ENCODE assay signal across 8 mouse cellular contexts in the genomic region with DNA sequence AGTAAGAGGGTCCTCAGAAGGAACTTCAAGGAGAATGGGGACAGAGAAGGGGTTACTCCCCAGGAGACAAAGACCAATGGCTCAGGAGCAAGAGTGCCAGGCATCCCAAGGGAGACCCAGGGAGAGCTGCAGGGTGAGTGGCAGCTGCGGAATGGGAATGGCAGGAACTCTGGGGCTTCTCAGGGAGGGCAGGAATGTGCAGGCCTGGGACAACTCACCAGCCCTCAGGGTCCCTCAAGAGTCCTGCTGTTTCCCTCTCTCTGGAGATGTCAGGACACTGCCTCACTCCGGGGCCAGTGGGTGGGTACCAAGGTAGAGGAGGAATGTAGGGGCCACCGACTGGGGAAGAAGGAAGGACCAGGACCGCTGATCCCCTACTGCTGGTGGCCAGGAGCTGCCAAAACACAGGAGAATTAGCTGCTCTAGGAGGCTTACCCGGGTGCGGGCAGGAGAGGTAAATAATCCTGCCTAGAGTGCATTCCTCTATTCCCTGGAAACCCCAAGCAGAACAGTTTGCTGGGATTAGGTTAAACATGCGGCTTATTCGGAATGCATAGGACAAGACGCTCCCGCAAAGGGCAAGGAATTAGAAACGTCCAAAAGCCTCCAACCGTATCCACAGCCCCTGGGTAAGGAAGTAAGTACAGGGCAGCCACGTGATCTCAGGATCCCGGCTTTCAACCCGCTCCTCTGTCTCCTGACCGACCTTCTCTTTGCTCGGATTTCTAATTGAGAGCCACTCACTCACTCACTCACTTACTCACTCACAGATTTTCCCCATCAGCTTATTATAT. TPM values are rescaled to one million over a fixed set of nuclear protein-coding genes. Genes with fewer than 3 reads are reported as not detected.
A peak's percentile ranks its signal among the peaks of the same experiment; 100 is the strongest.
DNase-seq lines count a peak whose midpoint lies in the region; ATAC-seq and TF ChIP-seq lines count a peak whose summit lies in the region.

No protein-coding gene starts in this region.

- peaks cover 3% of the 10 kb centered on the region; the same call in 1 of the 2 replicates for H3K4me1 ChIP-seq in embryonic facial prominence, embryonic 11.5 days (ENCODE audit: control insufficient read depth, insufficient read depth, low read length)
- H3K4me1 ChIP-seq in intestine, postnatal 0 days (replicated peaks; ENCODE audit: control insufficient read depth, insufficient read depth, low read length): no peaks in the 10 kb centered on the region
- H3K4me1 ChIP-seq in midbrain, embryonic 10.5 days: peaks cover 46% of the 10 kb centered on the region

- intact Hi-C loops in left cerebral cortex, postnatal 25 days (cut with DNase I): no loop called here

- no peaks in the 10 kb centered on the region for H3K27me3 ChIP-seq in embryonic facial prominence, embryonic 11.5 days (ENCODE audit: control insufficient read depth, insufficient read depth, low read length)
- H3K27me3 ChIP-seq in intestine, postnatal 0 days (replicated peaks; ENCODE audit: control insufficient read depth, insufficient read depth, low read length): no peaks in the 10 kb centered on the region
- H3K27me3 ChIP-seq in midbrain, embryonic 10.5 days (ENCODE audit: low read depth, poor library complexity, severe bottlenecking): peaks cover 26% of the 10 kb centered on the region

- no peak for TF ChIP-seq POLR2A in brain, embryonic 14.5 days (IDR thresholded peaks at IDR 0.05; ENCODE audit: borderline replicate concordance, extremely low read depth, insufficient read depth, insufficient read length, poor library complexity, severe bottlenecking)

- H3K27ac ChIP-seq in embryonic facial prominence, embryonic 11.5 days (replicated peaks; ENCODE audit: low read depth, low read length): no peak overlapping the region
- no peak overlapping the region for H3K27ac ChIP-seq in intestine, postnatal 0 days (ENCODE audit: low read depth, low read length)
- H3K27ac ChIP-seq in midbrain, embryonic 10.5 days (replicated peaks): peak overlapping the region; percentile 58

- no peak overlapping the region for H3K9ac ChIP-seq in embryonic facial prominence, embryonic 11.5 days (replicated peaks; ENCODE audit: low read length)
- no peak overlapping the region for H3K9ac ChIP-seq in intestine, postnatal 0 days (ENCODE audit: low read depth, low read length)

- peak; percentile 42; the same call in 1 of the 2 replicates for ATAC-seq in embryonic facial prominence, embryonic 11.5 days (replicated peaks; ENCODE audit: insufficient number of reproducible peaks, low FRiP score, low TSS enrichment, low read depth)
- ATAC-seq in intestine, postnatal 0 days: no peak

- DNase-seq in brain, embryonic 14.5 days (ENCODE audit: low read depth): peak; percentile 40
- DNase-seq in embryonic facial prominence, embryonic 11.5 days (ENCODE audit: low spot score): peak; percentile 63
- DNase-seq in midbrain, embryonic 10.5 days (ENCODE audit: low spot score): peak; percentile 41
- DNase-seq in left cerebral cortex, postnatal 25 days (ENCODE audit: low spot score in 2 of 2): no peak
- DNase-seq in frontal cortex, postnatal 36 days (ENCODE audit: low spot score in 2 of 2): no peak
- no peak for DNase-seq in adrenal gland, postnatal 4 days (ENCODE audit: low spot score in 2 of 2)
- no peak for DNase-seq in layer of hippocampus, postnatal 36 days

- no peak for TF ChIP-seq CTCF in brain, embryonic 14.5 days (IDR thresholded peaks at IDR 0.05; ENCODE audit: borderline replicate concordance, extremely low read depth, insufficient read depth, insufficient read length)
- TF ChIP-seq CTCF in intestine, postnatal 0 days (IDR thresholded peaks at IDR 0.05; ENCODE audit: low read depth): no peak

- WGBS in embryonic facial prominence, embryonic 11.5 days: 5% methylated on average over 17 of the region's 17 CpGs
- 16% methylated on average over 17 of the region's 17 CpGs for WGBS in intestine, postnatal 0 days
- 3% methylated on average over 17 of the region's 17 CpGs for WGBS in midbrain, embryonic 10.5 days

- no peak overlapping the region for H3K4me3 ChIP-seq in embryonic facial prominence, embryonic 11.5 days (ENCODE audit: low read depth, low read length)
- H3K4me3 ChIP-seq in intestine, postnatal 0 days (ENCODE audit: low read depth, low read length): 0 out of 2 replicates have a peak overlapping the region, but pooled peaks have one; percentile 14
- peak overlapping the region; percentile 25 for H3K4me3 ChIP-seq in midbrain, embryonic 10.5 days

- no peaks in the 10 kb centered on the region for H3K9me3 ChIP-seq in embryonic facial prominence, embryonic 11.5 days (replicated peaks; ENCODE audit: control insufficient read depth, low read length)
- H3K9me3 ChIP-seq in intestine, postnatal 0 days (ENCODE audit: control insufficient read depth): no peaks in the 10 kb centered on the region
- no peaks in the 10 kb centered on the region for H3K9me3 ChIP-seq in midbrain, embryonic 10.5 days (replicated peaks)

- H3K36me3 ChIP-seq in embryonic facial prominence, embryonic 11.5 days (replicated peaks; ENCODE audit: control insufficient read depth, insufficient read depth, low read depth, low read length): no peaks in the 10 kb centered on the region
- H3K36me3 ChIP-seq in intestine, postnatal 0 days (ENCODE audit: control insufficient read depth, insufficient read depth): no peaks in the 10 kb centered on the region
- no peaks in the 10 kb centered on the region for H3K36me3 ChIP-seq in midbrain, embryonic 10.5 days

- H3K4me2 ChIP-seq in embryonic facial prominence, embryonic 11.5 days (ENCODE audit: low read depth, low read length): 0 out of 2 replicates have a peak overlapping the region, but pooled peaks have one; percentile 2
- peak overlapping the region; percentile 48 for H3K4me2 ChIP-seq in intestine, postnatal 0 days (replicated peaks; ENCODE audit: low read depth)

RNA-seq across cellular contexts. Expression of gene Basp1, which starts 32.0 kb away (rescaled TPM):
- polyA plus RNA-seq in brain, embryonic 14.5 days (2012; rRNA removed): 631 and 795 TPM in 2 replicates
- 113 and 141 TPM in 2 replicates for polyA plus RNA-seq in embryonic facial prominence, embryonic 11.5 days (2014; fragmentation: Nextera tagmentation; extraction: Ambion mirVana)
- 13.9 and 14.1 TPM in 2 replicates for polyA plus RNA-seq in intestine, postnatal 0 days (2015; fragmentation: Nextera tagmentation; extraction: Ambion mirVana)
- 37.6 and 53.3 TPM in 2 replicates for polyA plus RNA-seq in midbrain, embryonic 10.5 days (2016; fragmentation: Nextera tagmentation; extraction: Ambion mirVana)
- total RNA-seq in left cerebral cortex, postnatal 25 days (2021): 100 to 1,000 TPM; 665 to 747 TPM
- total RNA-seq in adrenal gland, postnatal 4 days (2021): 10 to 100 TPM; 44.9 to 61.0 TPM
- total RNA-seq in layer of hippocampus, postnatal 36 days (2021): 100 to 1,000 TPM; 596 to 663 TPM

Comparison
In these comparisons a context has a peak if more than half of its experiments do, and no peak if none do; other contexts are left out.
1. DNase-seq: peak in brain, embryonic 14.5 days (single experiment), embryonic facial prominence, embryonic 11.5 days (single experiment) and midbrain, embryonic 10.5 days (single experiment); none in left cerebral cortex, postnatal 25 days (0 of 2), frontal cortex, postnatal 36 days (0 of 2), adrenal gland, postnatal 4 days (0 of 2) and layer of hippocampus, postnatal 36 days (0 of 2).